Mouse (Mus musculus): ENCODE results near the gene Layn.

- TF ChIP-seq CTCF (IDR thresholded peaks at IDR 0.05; ENCODE audit: control insufficient read depth, insufficient read depth, insufficient read length) (no peak), MYOG (IDR thresholded peaks at IDR 0.05; ENCODE audit: control insufficient read depth, extremely low read depth, insufficient read length) (no peak), CEBPB (IDR thresholded peaks at IDR 0.05; ENCODE audit: low read depth) (no peak), USF1 (IDR thresholded peaks at IDR 0.05; ENCODE audit: low read depth) (no peak), FOSL1 (IDR thresholded peaks at IDR 0.05; ENCODE audit: insufficient read depth, low read length, poor library complexity, severe bottlenecking) (no peak)
Observed at GRCm38 (mm10) chr9:51068202-51068601, 8.7 kb downstream of the Layn start.
